Comparison of ENCODE assay signal across 20 mouse cellular contexts in the genomic region with DNA sequence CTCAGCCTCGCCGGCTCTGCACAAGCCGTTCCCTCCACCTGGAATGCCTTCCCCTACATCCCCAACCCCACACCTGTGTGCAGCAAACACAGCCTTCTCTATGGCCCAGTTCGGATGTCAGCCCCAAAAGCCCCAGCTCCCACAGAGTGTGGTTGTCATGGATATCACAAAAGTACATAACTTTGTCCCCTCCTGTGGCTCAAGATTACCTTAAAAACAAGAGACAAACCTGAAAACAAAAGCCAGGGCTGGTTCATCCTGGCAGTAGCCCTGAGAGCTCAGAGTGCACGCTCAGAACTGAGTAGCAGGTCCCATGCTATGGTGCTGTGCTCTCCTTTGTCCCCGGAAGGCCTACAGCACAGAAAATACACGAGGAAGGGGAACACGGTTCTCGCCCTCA. TPM values are rescaled to one million over a fixed set of nuclear protein-coding genes. Genes with fewer than 3 reads are reported as not detected.
DNase-seq lines count a peak whose midpoint lies in the region; ATAC-seq and TF ChIP-seq lines count a peak whose summit lies in the region.
"Had no signal": no experiment of that assay in that cellular context is flagged by ENCODE, and none has a peak within 500 bp of the region (broad histone marks: within the 10 kb centered on the region; RNA-seq: fewer than 3 reads in every experiment).

No protein-coding gene starts in this region.

- no peak for DNase-seq in heart, embryonic 10.5 days (ENCODE audit: low spot score)
- DNase-seq in heart, postnatal 36 days: no peak
- no peak for DNase-seq in hindbrain, embryonic 10.5 days (ENCODE audit: low spot score)
- no peak for DNase-seq in midbrain, embryonic 14.5 days
- no peak for DNase-seq in midbrain, postnatal 0 days (ENCODE audit: low spot score)
- DNase-seq in spleen, postnatal 14 days (ENCODE audit: low spot score in 2 of 2): no peak
- no peak for DNase-seq in cerebellum, postnatal 36 days
- DNase-seq: adrenal gland, postnatal 25 days; cerebellum, adult 2 months; gastrocnemius, postnatal 14 days; left cerebral cortex, postnatal 4 days; lung, postnatal 4 days; thymus, adult 2 months had no signal

- H3K4me3 ChIP-seq in heart, embryonic 10.5 days: no peak overlapping the region
- no peak overlapping the region for H3K4me3 ChIP-seq in hindbrain, embryonic 10.5 days
- no peak overlapping the region for H3K4me3 ChIP-seq in hindbrain, embryonic 16.5 days (ENCODE audit: low read length)
- no peak overlapping the region for H3K4me3 ChIP-seq in midbrain, embryonic 14.5 days (replicated peaks; ENCODE audit: low read depth, low read length)
- H3K4me3 ChIP-seq in midbrain, postnatal 0 days (ENCODE audit: low read depth, low read length): no peak overlapping the region
- H3K4me3 ChIP-seq: embryonic facial prominence, embryonic 12.5 days; hindbrain, embryonic 12.5 days; layer of hippocampus, adult 2 months; liver, embryonic 15.5 days; stomach, embryonic 15.5 days had no signal

- no peak for ATAC-seq in hindbrain, embryonic 16.5 days
- no peak for ATAC-seq in midbrain, embryonic 14.5 days (ENCODE audit: low FRiP score, low TSS enrichment)
- no peak for ATAC-seq in midbrain, postnatal 0 days (ENCODE audit: low FRiP score)

- H3K9me3 ChIP-seq in heart, embryonic 10.5 days: no peaks in the 10 kb centered on the region
- no peaks in the 10 kb centered on the region for H3K9me3 ChIP-seq in hindbrain, embryonic 10.5 days
- H3K9me3 ChIP-seq in hindbrain, embryonic 16.5 days (ENCODE audit: control insufficient read depth, low read length): no peaks in the 10 kb centered on the region
- no peaks in the 10 kb centered on the region for H3K9me3 ChIP-seq in midbrain, embryonic 14.5 days (ENCODE audit: control insufficient read depth, low read length)
- no peaks in the 10 kb centered on the region for H3K9me3 ChIP-seq in midbrain, postnatal 0 days (ENCODE audit: low read length)
- H3K9me3 ChIP-seq: embryonic facial prominence, embryonic 12.5 days; hindbrain, embryonic 12.5 days; liver, embryonic 15.5 days; stomach, embryonic 15.5 days had no signal

- H3K27me3 ChIP-seq in heart, embryonic 10.5 days (ENCODE audit: insufficient read depth, poor library complexity, severe bottlenecking): no peaks in the 10 kb centered on the region
- H3K27me3 ChIP-seq in hindbrain, embryonic 10.5 days (ENCODE audit: insufficient read depth, poor library complexity, severe bottlenecking): no peaks in the 10 kb centered on the region
- no peaks in the 10 kb centered on the region for H3K27me3 ChIP-seq in hindbrain, embryonic 16.5 days (replicated peaks; ENCODE audit: control insufficient read depth, insufficient read depth, low read length)
- no peaks in the 10 kb centered on the region for H3K27me3 ChIP-seq in midbrain, embryonic 14.5 days (ENCODE audit: control insufficient read depth, insufficient read depth, low read length)
- H3K27me3 ChIP-seq in midbrain, postnatal 0 days (ENCODE audit: insufficient read depth, low read length): no peaks in the 10 kb centered on the region
- H3K27me3 ChIP-seq: embryonic facial prominence, embryonic 12.5 days; hindbrain, embryonic 12.5 days; liver, embryonic 15.5 days; stomach, embryonic 15.5 days had no signal

- TF ChIP-seq CTCF in midbrain, postnatal 0 days (IDR thresholded peaks at IDR 0.05): no peak

- no peak overlapping the region; the same call in 1 of the 2 replicates for H3K9ac ChIP-seq in hindbrain, embryonic 16.5 days (ENCODE audit: low read depth, low read length)
- no peak overlapping the region for H3K9ac ChIP-seq in midbrain, embryonic 14.5 days (replicated peaks; ENCODE audit: low read length)
- no peak overlapping the region for H3K9ac ChIP-seq in midbrain, postnatal 0 days (replicated peaks; ENCODE audit: low read length, poor library complexity, severe bottlenecking)
- H3K9ac ChIP-seq: hindbrain, embryonic 12.5 days; liver, embryonic 15.5 days; stomach, embryonic 15.5 days had no signal

- intact Hi-C loops in heart, postnatal 36 days (cut with DNase I): loop anchor here (2.0 to 5.0 kb wide), 2 partner anchors 32 to 42 kb away; partner anchors contain the start of gene Pitpnm2

- peaks cover 3% of the 10 kb centered on the region; the same call in 1 of the 2 replicates for H3K36me3 ChIP-seq in heart, embryonic 10.5 days
- H3K36me3 ChIP-seq in hindbrain, embryonic 10.5 days: no peaks in the 10 kb centered on the region
- no peaks in the 10 kb centered on the region for H3K36me3 ChIP-seq in hindbrain, embryonic 16.5 days (ENCODE audit: control insufficient read depth, insufficient read depth, low read length)
- no peaks in the 10 kb centered on the region for H3K36me3 ChIP-seq in midbrain, embryonic 14.5 days (ENCODE audit: control insufficient read depth, insufficient read depth, low read length)
- H3K36me3 ChIP-seq in midbrain, postnatal 0 days (ENCODE audit: insufficient read depth, low read length): no peaks in the 10 kb centered on the region
- H3K36me3 ChIP-seq: embryonic facial prominence, embryonic 12.5 days; hindbrain, embryonic 12.5 days; liver, embryonic 15.5 days; stomach, embryonic 15.5 days had no signal

- H3K4me2 ChIP-seq in hindbrain, embryonic 16.5 days (ENCODE audit: low read length): no peak overlapping the region
- H3K4me2 ChIP-seq in midbrain, embryonic 14.5 days (ENCODE audit: low read length): no peak overlapping the region
- no peak overlapping the region for H3K4me2 ChIP-seq in midbrain, postnatal 0 days (ENCODE audit: low read depth, low read length, poor library complexity, severe bottlenecking)
- H3K4me2 ChIP-seq: embryonic facial prominence, embryonic 12.5 days; hindbrain, embryonic 12.5 days; liver, embryonic 15.5 days; midbrain, embryonic 11.5 days; stomach, embryonic 15.5 days had no signal

- peak overlapping the region; percentile 91 for H3K27ac ChIP-seq in heart, embryonic 10.5 days
- 0 out of 2 replicates have a peak overlapping the region, but pooled peaks have one; percentile 67 for H3K27ac ChIP-seq in hindbrain, embryonic 10.5 days
- H3K27ac ChIP-seq in hindbrain, embryonic 16.5 days (ENCODE audit: low read depth, low read length): no peak overlapping the region
- peak overlapping the region; percentile 13; the same call in 1 of the 2 replicates for H3K27ac ChIP-seq in midbrain, embryonic 14.5 days (replicated peaks; ENCODE audit: low read depth, low read length)
- H3K27ac ChIP-seq in midbrain, postnatal 0 days (ENCODE audit: low read depth, low read length): no peak overlapping the region
- H3K27ac ChIP-seq: embryonic facial prominence, embryonic 12.5 days; hindbrain, embryonic 12.5 days; stomach, embryonic 15.5 days had no signal

- peaks cover 93% of the 10 kb centered on the region for H3K4me1 ChIP-seq in heart, embryonic 10.5 days
- H3K4me1 ChIP-seq in hindbrain, embryonic 10.5 days (replicated peaks): peaks cover 77% of the 10 kb centered on the region
- H3K4me1 ChIP-seq in hindbrain, embryonic 16.5 days (ENCODE audit: control insufficient read depth, insufficient read depth, low read depth, low read length): peaks cover 9% of the 10 kb centered on the region
- peaks cover 13% of the 10 kb centered on the region for H3K4me1 ChIP-seq in midbrain, embryonic 14.5 days (ENCODE audit: control insufficient read depth, insufficient read depth, low read length)
- peaks cover 9% of the 10 kb centered on the region; the same call in 1 of the 2 replicates for H3K4me1 ChIP-seq in midbrain, postnatal 0 days (ENCODE audit: insufficient read depth, low read length)

- WGBS in heart, embryonic 10.5 days: 82% methylated on average over 9 of the region's 9 CpGs
- WGBS in hindbrain, embryonic 10.5 days: 64% methylated on average over 9 of the region's 9 CpGs
- WGBS in hindbrain, embryonic 16.5 days: 78% methylated on average over 9 of the region's 9 CpGs
- WGBS in midbrain, embryonic 14.5 days: 68% methylated on average over 9 of the region's 9 CpGs
- 72% methylated on average over 9 of the region's 9 CpGs for WGBS in midbrain, postnatal 0 days

RNA-seq across cellular contexts. Expression of gene Pitpnm2, which starts 44.3 kb away (rescaled TPM):
- polyA plus RNA-seq in heart, embryonic 10.5 days (2016; fragmentation: Nextera tagmentation; extraction: Ambion mirVana): 4.8 and 6.1 TPM in 2 replicates
- 10 to 100 TPM; 43.9 to 45.5 TPM for total RNA-seq in heart, postnatal 36 days (2021)
- polyA plus RNA-seq in hindbrain, embryonic 10.5 days (2016; fragmentation: Nextera tagmentation; extraction: Ambion mirVana): 3.2 and 3.6 TPM in 2 replicates
- 8.4 and 9.8 TPM in 2 replicates for polyA plus RNA-seq in hindbrain, embryonic 16.5 days (2015; fragmentation: Nextera tagmentation; extraction: Ambion mirVana)
- polyA plus RNA-seq in midbrain, embryonic 14.5 days (2014; fragmentation: Nextera tagmentation; extraction: Ambion mirVana): 10.7 and 11.6 TPM in 2 replicates
- 48.1 and 66.2 TPM in 2 replicates for total RNA-seq in midbrain, postnatal 0 days (2014; rRNA removed)
- 8.6 and 10.1 TPM in 2 replicates for polyA plus RNA-seq in midbrain, postnatal 0 days (2015; fragmentation: Nextera tagmentation; extraction: Ambion mirVana)

Comparison
In these comparisons a context has a peak if more than half of its experiments do, and no peak if none do; other contexts are left out.
1. H3K27ac ChIP-seq: peak in heart, embryonic 10.5 days (single experiment), hindbrain, embryonic 10.5 days (single experiment) and midbrain, embryonic 14.5 days (single experiment); none in hindbrain, embryonic 16.5 days (single experiment) and midbrain, postnatal 0 days (single experiment).